Mouse (Mus musculus) adrenal gland, postnatal 14 days (tissue): ENCODE measurements around the gene Gm7879. TPM values are rescaled to one million over a fixed set of nuclear protein-coding genes. Genes with fewer than 3 reads are reported as not detected.
A peak's percentile ranks its signal among the peaks of the same experiment; 100 is the strongest.
"Not testable (repeated sequence)": the region's sequence is repeated elsewhere in the genome, so short reads cannot be mapped to it uniquely, and the experiment has no call there.

Experiments used
- DNase-seq: peaks from one replicate; pipeline ENCODE4 v3.0.0; 2021; ENCODE audit warnings: mixed read lengths
- long read RNA-seq, 2 experiments: library from polyadenylated mRNA; stranded (forward); transcript quantifications; one replicate each; pipeline ENCODE4 v2.0.0; 2021
- total RNA-seq: library from RNA; stranded (reverse); gene quantifications from 2 replicates; pipeline ENCODE4 v1.2.3, GENCODE M21; 2021

Gm7879 gene
- 10.9 and 15.2 TPM in 2 replicates for total RNA-seq
- long read RNA-seq, experiment 1, transcript Gm7879-201 (1 exons, 774 nt): major isoform, 10 of 10 reads
- long read RNA-seq, experiment 1, partial matches to known transcripts: 0 of 10 reads
- long read RNA-seq, experiment 1, other reads (novel, unspliced or antisense): 0 of 10 reads
- long read RNA-seq, experiment 2, partial matches to known transcripts: 0 of 4 reads
- long read RNA-seq, experiment 2, other reads (novel, unspliced or antisense): 0 of 4 reads

DNA sequence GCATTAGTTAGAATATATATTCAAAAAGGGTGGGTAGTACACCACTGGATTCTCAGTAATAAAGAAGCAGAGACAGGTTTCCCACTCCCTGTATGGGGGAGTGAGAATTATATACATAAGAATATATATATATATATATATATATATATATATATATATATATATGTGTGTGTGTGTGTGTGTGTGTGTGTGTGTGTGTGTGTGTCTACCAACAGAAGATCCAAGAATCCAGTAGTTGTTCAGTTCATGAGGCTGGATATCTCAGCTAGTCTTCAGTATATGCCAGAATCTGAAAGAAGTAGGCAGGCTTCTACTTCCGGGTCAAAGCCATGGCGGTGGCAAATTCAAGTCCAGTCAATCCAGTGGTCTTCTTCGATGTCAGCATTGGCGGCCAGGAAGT is at the start of gene Gm7879:
Gene Gm7879, plus strand, starts transcription at position 301 of the 400 bp plus-strand sequence.
- not testable (repeated sequence) for DNase-seq

- no peak for DNase-seq
These were observed 49.3 kb upstream of the Gm7879 start for GRCm38 (mm10) chr5:43863642-43864041.

GRCm38 (mm10) chr5:43865316-43865715 is 47.6 kb upstream of the Gm7879 start:
- DNase-seq: no peak

- no peak for DNase-seq
These were observed 44.7 kb upstream of the Gm7879 start, which contains the start of gene Cd38 for GRCm38 (mm10) chr5:43868253-43868652. TSS of gene Cd38 (plus strand) at chr5:43868553.

GRCm38 (mm10) chr5:43868711-43869600 is 44.0 kb upstream of the Gm7879 start:
- DNase-seq: peak; percentile 50

DNA sequence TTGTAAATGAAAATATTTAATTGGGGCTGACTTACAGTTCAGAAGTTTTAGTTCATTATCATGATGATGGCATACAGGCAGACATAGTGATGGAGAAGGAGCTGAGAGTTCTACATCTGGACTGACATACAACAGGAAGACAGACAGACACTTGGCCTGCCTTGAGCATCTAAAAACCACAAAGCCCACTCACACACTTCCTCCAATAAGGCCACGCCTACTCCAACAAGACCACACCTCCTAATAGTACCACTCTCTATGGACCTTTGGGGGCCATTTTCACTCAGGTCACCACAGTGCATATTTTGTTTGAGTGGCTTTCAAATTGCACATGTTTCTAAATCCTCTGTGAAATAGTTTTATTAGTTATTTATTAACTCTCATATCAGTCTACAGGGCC is 41.1 kb upstream of the Gm7879 start:
- DNase-seq: no peak

- no peak for DNase-seq
These were observed 40.3 kb upstream of the Gm7879 start for GRCm38 (mm10) chr5:43872652-43873051.

DNA sequence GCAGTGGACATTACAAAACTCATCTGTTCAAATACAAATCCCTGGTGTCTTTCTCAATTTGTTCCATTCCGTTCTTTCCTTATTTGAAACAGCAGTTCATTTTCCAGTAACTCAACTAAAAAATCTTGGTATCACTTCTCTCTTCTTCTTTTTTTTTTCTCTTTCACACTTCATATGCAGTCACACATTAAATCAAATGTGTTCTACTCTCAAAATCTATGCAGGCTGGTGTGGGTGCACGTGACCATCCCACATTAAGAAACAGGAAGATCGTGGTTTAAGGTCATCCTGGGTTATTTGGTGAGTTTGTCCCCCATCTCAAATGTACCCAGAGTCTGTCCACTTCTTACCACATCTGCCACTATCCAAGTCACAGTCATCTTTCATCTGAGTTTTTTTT is 30.9 kb upstream of the Gm7879 start:
- DNase-seq: no peak

DNA sequence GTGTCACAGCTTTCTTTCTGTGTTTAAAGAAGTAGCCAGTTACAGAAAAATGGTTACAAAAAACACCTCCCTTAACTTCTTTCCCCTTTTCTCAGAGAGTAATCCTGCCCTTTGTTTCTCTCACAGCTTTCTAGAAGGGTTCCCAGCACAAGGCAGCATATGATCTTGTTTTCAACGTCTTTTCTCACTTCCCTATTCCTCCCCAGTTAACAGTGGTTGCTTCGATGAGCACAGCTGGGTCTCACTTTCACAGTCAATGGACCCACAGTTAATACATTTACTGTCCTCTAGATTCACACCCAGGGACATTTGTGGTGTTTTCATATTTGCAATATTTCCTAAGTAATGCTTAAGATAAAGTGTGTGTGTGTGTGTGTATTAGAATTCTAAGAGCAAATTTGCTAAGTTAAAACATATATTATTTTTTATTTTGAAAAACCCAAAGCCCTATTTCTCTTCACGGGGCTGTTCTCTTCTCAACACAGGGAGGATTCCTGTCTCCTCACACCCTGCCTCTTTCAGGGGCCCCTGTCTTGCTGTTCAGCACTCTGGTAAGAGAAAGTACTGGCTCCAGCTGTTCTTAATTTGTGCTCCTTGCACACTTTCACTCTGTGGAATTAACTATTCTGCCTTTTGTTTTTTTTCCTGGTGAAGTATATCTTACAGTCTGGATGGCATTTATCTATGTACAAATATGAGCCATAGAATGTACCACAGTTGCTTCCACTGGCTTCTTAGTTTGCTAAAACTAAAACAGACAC is 27.7 kb upstream of the Gm7879 start:
- no peak for DNase-seq

- peak; percentile 55 for DNase-seq
These were observed 20.6 kb upstream of the Gm7879 start for GRCm38 (mm10) chr5:43892386-43892785.

GRCm38 (mm10) chr5:43894113-43894512 is 18.8 kb upstream of the Gm7879 start:
- DNase-seq: peak; percentile 74

GRCm38 (mm10) chr5:43895931-43896330 is 17.0 kb upstream of the Gm7879 start:
- DNase-seq: no peak

GRCm38 (mm10) chr5:43904685-43905084 is 8.3 kb upstream of the Gm7879 start:
- no peak for DNase-seq

DNA sequence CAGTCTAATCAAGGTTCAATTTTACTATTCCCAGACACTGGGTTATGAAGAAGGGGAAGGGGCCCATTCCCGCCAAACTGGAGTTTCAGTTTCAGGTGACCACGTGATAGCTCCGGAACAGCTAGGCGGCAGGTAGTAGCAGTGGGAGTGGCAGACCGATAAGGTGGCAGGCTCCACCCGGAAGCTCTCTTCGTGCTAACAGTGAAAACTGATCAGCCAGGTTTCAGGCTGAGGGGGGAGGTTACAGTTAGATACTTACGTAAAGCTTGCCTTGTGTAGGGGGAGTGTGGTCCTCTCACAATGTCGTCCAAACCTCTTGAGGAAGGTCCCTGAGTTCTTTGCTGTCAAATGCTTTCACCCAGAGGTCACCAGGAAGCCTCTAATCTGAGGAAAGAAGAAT is 3.7 kb upstream of the Gm7879 start:
- DNase-seq: no peak

DNA sequence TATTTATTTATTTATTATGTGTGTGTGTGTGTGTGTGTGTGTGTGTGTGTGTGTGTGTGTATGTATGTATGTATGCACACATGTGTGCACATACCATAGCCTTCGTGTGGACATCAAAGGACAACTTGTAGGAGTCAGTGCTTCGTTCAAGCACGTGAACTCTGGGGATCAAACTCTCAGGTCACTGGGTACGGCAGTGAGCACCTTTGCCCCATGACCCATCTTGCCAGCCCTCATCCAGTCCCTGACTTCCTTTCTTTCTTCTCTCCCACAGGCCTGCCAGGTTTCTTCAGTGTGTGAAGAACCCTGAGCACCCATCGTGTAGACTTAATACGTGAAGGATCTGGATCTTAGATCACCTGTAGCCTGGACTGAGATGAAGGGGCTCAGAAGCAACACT is 2.9 kb upstream of the Gm7879 start:
- no peak for DNase-seq

GRCm38 (mm10) chr5:43915261-43915886 is 2.4 kb downstream of the Gm7879 start:
- DNase-seq: no peak

DNA sequence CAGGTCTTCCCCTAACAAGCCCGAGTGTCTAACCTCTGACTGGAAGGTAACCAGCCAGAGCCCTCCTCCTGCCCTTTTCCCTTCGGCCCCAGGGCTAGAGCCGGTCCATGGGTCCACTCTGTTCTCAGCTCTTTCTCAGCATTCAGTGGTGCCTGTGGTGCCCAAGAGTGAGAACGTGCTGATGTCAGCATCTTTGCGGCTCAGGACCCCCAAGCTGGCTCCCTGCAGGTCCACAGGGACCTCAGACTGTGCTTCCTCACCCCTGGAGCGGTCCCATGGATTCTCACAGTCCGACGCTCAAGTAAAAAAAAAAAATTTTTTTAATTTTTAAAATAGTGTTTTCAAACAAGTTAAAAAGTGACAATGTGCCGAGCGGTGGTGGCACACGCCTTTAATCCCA is 8.9 kb downstream of the Gm7879 start:
- no peak for DNase-seq

DNA sequence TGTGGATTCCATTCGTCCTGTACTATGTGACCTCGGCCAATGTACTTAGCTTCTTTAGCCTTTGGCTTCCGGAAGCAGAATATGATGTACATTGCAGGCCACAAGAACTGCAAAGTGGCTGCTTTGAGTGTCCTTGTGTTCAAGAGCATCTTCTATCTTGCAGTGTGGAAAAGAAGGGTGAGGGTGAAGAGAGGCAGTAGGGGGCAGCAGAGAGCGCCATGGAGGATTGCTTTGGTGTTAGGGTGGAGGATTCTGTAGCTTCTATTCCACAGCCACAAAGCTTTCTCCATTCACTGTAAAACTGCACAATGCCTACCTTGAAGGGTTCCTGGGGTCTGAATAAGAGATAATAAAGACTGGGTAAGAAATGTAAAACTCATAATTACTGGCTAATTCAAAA is 11.0 kb downstream of the Gm7879 start:
- DNase-seq: peak; percentile 73

DNA sequence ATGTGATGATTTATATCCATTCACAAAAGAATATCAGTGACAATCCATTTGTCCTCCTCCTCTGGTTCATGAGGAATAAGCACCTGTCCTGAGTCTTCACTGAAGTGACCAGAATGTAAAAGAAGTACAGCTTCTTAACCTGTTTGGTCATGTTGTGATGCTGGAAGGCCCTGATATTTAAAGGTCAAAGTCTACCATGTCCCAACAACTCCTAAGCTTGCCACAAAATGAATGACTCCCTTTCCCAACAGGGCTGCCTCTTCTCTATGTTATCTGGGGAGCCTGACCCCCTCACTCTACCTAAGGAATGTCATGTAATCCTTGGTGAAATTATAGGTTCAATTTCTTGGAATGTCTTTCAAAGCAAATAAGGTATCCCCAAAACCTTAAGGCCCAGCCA is 14.8 kb downstream of the Gm7879 start:
- DNase-seq: no peak

DNA sequence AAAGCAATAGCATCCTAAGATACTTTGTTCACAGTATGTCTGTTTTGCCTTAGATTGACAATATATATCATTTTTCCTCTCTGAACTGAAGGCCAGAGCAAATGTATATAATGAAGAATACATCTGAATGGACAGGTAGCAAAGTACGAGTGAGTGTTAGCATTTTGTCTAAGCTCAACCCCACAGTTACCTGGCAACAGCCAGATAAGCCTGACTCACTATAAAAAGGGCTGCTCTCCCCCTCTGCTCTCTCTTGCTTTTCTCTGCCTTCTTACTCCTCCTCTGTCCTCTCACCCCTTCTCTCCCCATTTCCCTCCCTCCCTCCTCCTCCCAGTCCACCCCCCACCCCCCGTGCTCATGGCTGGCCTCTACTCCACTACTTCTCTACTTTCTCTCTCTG is 20.3 kb downstream of the Gm7879 start:
- no peak for DNase-seq

- DNase-seq: no peak
These were observed 34.5 kb downstream of the Gm7879 start for GRCm38 (mm10) chr5:43947330-43947977.
